Mouse (Mus musculus) lung, adult 2 months (tissue): Measurements from ENCODE around the gene Fank1. TPM values are rescaled to one million over a fixed set of nuclear protein-coding genes. Genes with fewer than 3 reads are reported as not detected.
A peak's percentile ranks its signal among the peaks of the same experiment; 100 is the strongest.

ENCODE experiments used
- DNase-seq: peaks from one replicate; pipeline ENCODE4 v3.0.0; 2022
- H3K4me1 ChIP-seq: fragments of 200-500 bp; 2 replicates; pipeline ENCODE4 v1.6.1; 2011; ENCODE audit warnings: low read length; ENCODE audit not compliant: control insufficient read depth, insufficient read depth
- H3K4me3 ChIP-seq: fragments of 200-500 bp; replicated peaks from 2 replicates; pipeline ENCODE3; 2011; ENCODE audit warnings: low read depth, mild to moderate bottlenecking, control low read depth, low read length; ENCODE audit errors: extremely low read depth
- CTCF ChIP-seq: fragments of 200-500 bp; IDR thresholded peaks from 2 replicates; pipeline ENCODE4 v1.5.1; 2011; ENCODE audit warnings: mild to moderate bottlenecking, low read length, control low read depth; ENCODE audit not compliant: insufficient read depth
- POLR2A ChIP-seq: fragments of 200-500 bp; IDR thresholded peaks from 2 replicates; pipeline ENCODE4 v1.6.1; 2011; ENCODE audit warnings: low read depth, mild to moderate bottlenecking, control low read depth, low read length, borderline replicate concordance; ENCODE audit errors: extremely low read depth
- WGBS: fragments of 180-500 bp; shearing (Covaris S2); methylation state at CpG from one replicate; pipeline ENCODE4 v1.1.7; 2018; 5-methylcytosine and 5-hydroxymethylcytosine counted together
- polyA plus RNA-seq: library from polyadenylated mRNA; depleted of rRNA; stranded (reverse); fragments of >200 nt; gene quantifications from 2 replicates; pipeline ENCODE4 v1.2.3, GENCODE M21; 2012

Fank1 gene
- polyA plus RNA-seq, 1 experiment, result 3.3 TPM

GRCm38 (mm10) chr7:133805614-133806175 lies 29.0 kb downstream of the Fank1 start:
- H3K4me1 ChIP-seq, result no peaks in the 10 kb centered on the region
- 42% methylated on average over 7 of the region's 7 CpGs for WGBS
- no peak for TF ChIP-seq POLR2A
- peak; percentile 94 for TF ChIP-seq CTCF
- no peak overlapping the region for H3K4me3 ChIP-seq
- DNase-seq, result peak; percentile 66

GRCm38 (mm10) chr7:133812927-133813326 lies 36.3 kb downstream of the Fank1 start:
- H3K4me3 ChIP-seq, result no peak overlapping the region
- TF ChIP-seq CTCF (no peak), POLR2A (no peak)
- no peak for DNase-seq
- 71% methylated on average over 7 of the region's 7 CpGs for WGBS
- no peaks in the 10 kb centered on the region for H3K4me1 ChIP-seq

- DNase-seq, result no peak
- TF ChIP-seq CTCF, result no peak
- no peak for TF ChIP-seq POLR2A
- Histone ChIP-seq H3K4me3 (no peak overlapping the region), H3K4me1 (no peaks in the 10 kb centered on the region)
- 61% methylated on average over 4 of the region's 4 CpGs for WGBS
Observed at GRCm38 (mm10) chr7:133813331-133813730, 36.7 kb downstream of the Fank1 start.

GRCm38 (mm10) chr7:133823751-133824150 lies 47.1 kb downstream of the Fank1 start:
- Histone ChIP-seq H3K4me1 (no peaks in the 10 kb centered on the region), H3K4me3 (no peak overlapping the region)
- TF ChIP-seq POLR2A (no peak), CTCF (peak; percentile 16; the same call in 1 of the 2 replicates)
- WGBS, result 83% methylated on average over 6 of the region's 6 CpGs
- DNase-seq, result no peak

DNA sequence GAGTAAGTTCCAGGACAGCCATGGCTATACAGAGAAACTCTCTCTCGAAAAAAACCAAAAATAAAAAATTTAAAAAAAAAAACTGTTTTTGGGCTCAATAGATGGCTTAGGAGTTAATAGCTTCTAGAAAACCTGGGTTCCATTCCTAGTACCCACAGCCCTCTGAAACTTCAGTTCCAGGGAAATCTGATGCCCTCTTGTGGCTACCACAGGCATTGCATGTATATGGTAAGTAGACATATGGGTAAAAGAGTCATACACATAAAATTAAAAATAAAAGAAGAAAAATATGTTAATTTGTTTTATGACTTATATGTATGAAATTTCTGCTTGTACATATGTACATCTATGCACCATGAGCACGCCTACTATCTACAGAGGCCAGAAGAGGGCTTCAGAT lies 47.9 kb downstream of the Fank1 start:
- TF ChIP-seq POLR2A (no peak), CTCF (0 out of 2 replicates have a peak, but pooled peaks have one; percentile 5)
- 96% methylated on average over 2 of the region's 2 CpGs for WGBS
- no peak overlapping the region for H3K4me3 ChIP-seq
- no peaks in the 10 kb centered on the region for H3K4me1 ChIP-seq
- peak; percentile 13 for DNase-seq

DNA sequence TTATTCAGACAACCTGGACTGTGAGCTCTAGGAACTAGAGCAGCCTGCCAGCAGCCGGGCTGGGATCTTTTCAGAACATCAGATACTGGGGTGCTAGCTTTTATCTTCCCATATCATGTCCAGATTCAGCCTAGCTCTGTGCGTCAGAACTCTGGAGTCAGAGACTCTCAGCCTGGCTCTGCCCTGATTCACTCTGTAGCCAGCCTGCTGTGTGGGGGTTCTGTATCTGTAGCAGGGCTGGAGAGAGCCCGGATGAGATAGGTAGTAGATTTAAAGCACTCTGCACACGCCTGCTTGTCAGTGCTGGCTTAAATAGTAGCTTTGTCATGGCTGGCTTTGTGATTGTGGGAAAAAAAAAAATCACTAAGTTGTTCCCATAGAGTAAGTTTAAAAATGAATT lies 51.9 kb downstream of the Fank1 start:
- H3K4me1 ChIP-seq, result no peaks in the 10 kb centered on the region
- WGBS, result 68% methylated on average over 4 of the region's 4 CpGs
- DNase-seq, result no peak
- H3K4me3 ChIP-seq, result no peak overlapping the region
- TF ChIP-seq CTCF, result no peak

GRCm38 (mm10) chr7:133829579-133829978 lies 52.9 kb downstream of the Fank1 start:
- DNase-seq, result no peak
- Histone ChIP-seq H3K4me1 (no peaks in the 10 kb centered on the region), H3K4me3 (no peak overlapping the region)
- 38% methylated on average over 7 of the region's 7 CpGs for WGBS
- TF ChIP-seq CTCF (no peak), POLR2A (no peak)

- H3K4me3 ChIP-seq, result no peak overlapping the region
- no peak for DNase-seq
- no peaks in the 10 kb centered on the region for H3K4me1 ChIP-seq
- WGBS, result 43% methylated on average over 4 of the region's 4 CpGs
- no peak for TF ChIP-seq CTCF
- TF ChIP-seq POLR2A, result no peak
Observed at GRCm38 (mm10) chr7:133839546-133839945, 62.9 kb downstream of the Fank1 start.

DNA sequence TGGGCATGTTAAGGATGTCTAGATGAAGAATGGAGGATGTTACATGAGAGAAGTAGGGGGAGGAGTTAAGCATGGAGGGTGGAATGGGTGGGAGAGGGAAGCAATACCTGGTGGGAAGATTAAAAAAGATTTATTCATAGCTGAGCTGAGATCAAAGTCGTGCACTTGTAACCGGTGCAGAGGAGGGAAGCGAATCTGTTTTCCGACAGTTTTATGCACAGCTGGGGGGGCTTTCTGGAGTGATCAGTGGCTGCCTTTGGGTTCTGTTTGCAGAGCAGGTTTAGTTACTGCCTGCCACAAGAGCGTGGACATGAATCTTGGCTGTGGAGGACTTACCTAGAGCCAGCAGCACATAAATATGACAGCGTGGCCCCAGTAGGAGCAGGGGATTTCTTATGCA lies 65.4 kb downstream of the Fank1 start:
- Histone ChIP-seq H3K4me1 (no peaks in the 10 kb centered on the region), H3K4me3 (no peak overlapping the region)
- WGBS, result 64% methylated on average over 6 of the region's 6 CpGs
- no peak for DNase-seq
- TF ChIP-seq POLR2A, result no peak
- TF ChIP-seq CTCF, result no peak

DNA sequence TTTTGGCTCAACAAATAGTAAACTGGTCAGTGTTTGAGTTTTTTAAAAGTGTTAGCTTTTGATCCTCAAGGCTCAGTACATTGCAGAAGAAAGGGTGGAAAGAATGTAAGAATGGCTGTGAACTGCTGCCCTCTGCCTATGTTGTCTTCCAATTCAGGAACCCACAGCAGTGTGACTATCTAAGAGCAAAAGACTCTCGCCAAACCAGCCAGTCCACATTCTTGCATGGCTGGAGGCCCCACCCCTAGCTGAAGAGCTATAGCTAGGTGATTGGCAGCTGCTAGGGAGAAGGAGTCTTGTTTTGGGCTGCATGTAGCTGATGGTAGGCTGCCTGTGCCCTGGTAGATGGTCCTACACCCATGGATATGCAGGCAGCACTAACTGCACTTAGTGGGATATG lies 70.5 kb downstream of the Fank1 start:
- no peak overlapping the region for H3K4me3 ChIP-seq
- DNase-seq, result peak; percentile 41
- 54% methylated on average over 1 of the region's 1 CpGs for WGBS

GRCm38 (mm10) chr7:133848180-133848579 lies 71.5 kb downstream of the Fank1 start:
- DNase-seq, result no peak
- H3K4me1 ChIP-seq, result no peaks in the 10 kb centered on the region
- WGBS, result 61% methylated on average over 2 of the region's 2 CpGs
- TF ChIP-seq POLR2A (no peak), CTCF (no peak)
- H3K4me3 ChIP-seq, result no peak overlapping the region

More for the DNA sequence above, 70.5 kb downstream of the Fank1 start:
- TF ChIP-seq POLR2A (no peak), CTCF (no peak)
- no peaks in the 10 kb centered on the region for H3K4me1 ChIP-seq
